Mouse (Mus musculus): ENCODE results near the gene Hook1. TPM values are rescaled to one million over a fixed set of nuclear protein-coding genes. Genes with fewer than 3 reads are reported as not detected.
"Not testable (repeated sequence)": the region's sequence is repeated elsewhere in the genome, so short reads cannot be mapped to it uniquely, and the experiment has no call there.

Gene Hook1
- polyA plus RNA-seq, 1 experiment from 2014 or later, result 13.0 TPM

DNA sequence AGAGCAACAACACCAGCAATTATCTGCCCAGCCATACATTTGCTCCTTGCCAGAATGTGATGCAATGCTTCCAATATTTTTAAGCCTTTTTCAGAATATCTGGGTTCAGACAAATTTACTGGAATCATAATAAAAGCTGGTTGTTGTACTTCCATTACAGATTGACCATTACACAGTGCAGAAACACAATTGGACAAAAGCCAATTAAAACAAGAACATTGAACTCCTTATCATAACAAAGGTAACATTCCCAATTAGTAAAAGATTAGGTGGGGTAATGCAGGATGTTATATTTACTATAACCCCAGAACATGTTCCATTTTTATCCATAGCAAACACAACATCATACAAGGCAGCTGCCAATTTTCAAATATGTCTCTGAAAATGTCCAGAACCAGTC is 13.7 kb upstream of the Hook1 start:
- no peaks in the 10 kb centered on the region for H3K27me3 ChIP-seq (ENCODE audit: control insufficient read depth, insufficient read depth, low read length)
- no peaks in the 10 kb centered on the region for H3K9me3 ChIP-seq (ENCODE audit: control insufficient read depth, low read length)
- H3K9ac ChIP-seq (ENCODE audit: low read length), result no peak overlapping the region
- no peaks in the 10 kb centered on the region for H3K36me3 ChIP-seq (ENCODE audit: control insufficient read depth, insufficient read depth, low read length)
- TF ChIP-seq EP300 (optimal IDR thresholded peaks at IDR 0.05) (no peak), CTCF (IDR thresholded peaks at IDR 0.05; ENCODE audit: low read depth) (no peak)
- H3K27ac ChIP-seq (replicated peaks), result no peak overlapping the region
- no peak for DNase-seq (ENCODE audit: low spot score)
- H3K4me3 ChIP-seq (ENCODE audit: low read depth, low read length), result no peak overlapping the region
- no peak overlapping the region for H3K4me2 ChIP-seq (replicated peaks; ENCODE audit: low read depth)
- ATAC-seq (ENCODE audit: low FRiP score, low TSS enrichment), result no peak
- no peaks in the 10 kb centered on the region for H3K4me1 ChIP-seq (replicated peaks; ENCODE audit: control insufficient read depth, insufficient read depth)

DNA sequence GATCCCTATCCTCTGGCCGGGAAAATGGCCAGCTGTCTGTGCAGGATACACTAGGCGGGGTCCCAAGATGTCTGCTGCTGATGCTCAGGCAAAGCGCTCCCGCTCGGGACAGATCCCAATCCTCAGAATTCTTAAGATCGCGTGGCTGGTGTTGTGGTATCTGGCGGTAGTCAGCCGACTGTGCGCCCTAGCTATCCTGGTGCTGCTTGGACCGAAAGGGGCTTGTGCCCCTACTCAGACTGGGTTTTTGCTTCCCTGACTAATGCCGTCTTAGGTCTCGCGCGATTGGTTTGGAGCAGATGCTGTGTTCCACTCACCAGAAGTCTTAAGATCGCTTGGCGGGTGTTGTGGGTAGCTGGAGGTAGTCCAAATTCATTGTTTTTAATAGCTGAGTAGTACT is 15.2 kb downstream of the Hook1 start:
- DNase-seq (ENCODE audit: low spot score); H3K4me1 ChIP-seq (replicated peaks; ENCODE audit: control insufficient read depth, insufficient read depth); H3K4me2 ChIP-seq (replicated peaks; ENCODE audit: low read depth); H3K36me3 ChIP-seq (ENCODE audit: control insufficient read depth, insufficient read depth, low read length); H3K27me3 ChIP-seq (ENCODE audit: control insufficient read depth, insufficient read depth, low read length); H3K9me3 ChIP-seq (ENCODE audit: control insufficient read depth, low read length); ATAC-seq (ENCODE audit: low FRiP score, low TSS enrichment); H3K9ac ChIP-seq (ENCODE audit: low read length); H3K4me3 ChIP-seq (ENCODE audit: low read depth, low read length); H3K27ac ChIP-seq (replicated peaks): not testable (repeated sequence)
- WGBS, result 93% methylated on average over 17 of the region's 17 CpGs

DNA sequence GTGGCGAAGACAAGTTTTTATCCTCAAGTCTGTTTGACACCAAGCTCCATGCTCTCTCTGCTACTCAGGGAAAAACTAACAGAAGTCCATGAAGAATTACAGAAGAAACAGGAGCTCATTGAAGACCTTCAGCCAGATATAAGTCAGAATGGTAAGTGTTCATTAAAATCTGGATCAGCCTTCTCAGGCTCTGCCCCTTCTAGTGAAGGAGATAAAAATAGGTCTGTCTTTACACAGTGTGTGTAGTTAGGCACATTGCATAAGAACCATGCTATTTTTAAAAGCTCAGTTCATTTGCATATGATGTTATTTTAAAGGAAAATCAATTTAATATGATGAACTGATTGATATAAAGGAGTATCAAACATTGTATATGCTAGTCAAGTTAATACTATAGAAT is 49.8 kb downstream of the Hook1 start:
- no peak for TF ChIP-seq EP300 (optimal IDR thresholded peaks at IDR 0.05)
- no peak for TF ChIP-seq CTCF (IDR thresholded peaks at IDR 0.05; ENCODE audit: low read depth)
- no peak overlapping the region for H3K4me2 ChIP-seq (replicated peaks; ENCODE audit: low read depth)
- 100% methylated on average over 1 of the region's 1 CpGs for WGBS
- H3K36me3 ChIP-seq (ENCODE audit: control insufficient read depth, insufficient read depth, low read length), result no peaks in the 10 kb centered on the region
- ATAC-seq (ENCODE audit: low FRiP score, low TSS enrichment), result no peak
- H3K9me3 ChIP-seq (ENCODE audit: control insufficient read depth, low read length), result no peaks in the 10 kb centered on the region
- H3K9ac ChIP-seq (ENCODE audit: low read length), result no peak overlapping the region
- H3K4me3 ChIP-seq (ENCODE audit: low read depth, low read length), result no peak overlapping the region
- H3K27ac ChIP-seq (replicated peaks), result no peak overlapping the region
- no peaks in the 10 kb centered on the region for H3K4me1 ChIP-seq (replicated peaks; ENCODE audit: control insufficient read depth, insufficient read depth)
- H3K27me3 ChIP-seq (ENCODE audit: control insufficient read depth, insufficient read depth, low read length), result no peaks in the 10 kb centered on the region
- DNase-seq (ENCODE audit: low spot score), result no peak

DNA sequence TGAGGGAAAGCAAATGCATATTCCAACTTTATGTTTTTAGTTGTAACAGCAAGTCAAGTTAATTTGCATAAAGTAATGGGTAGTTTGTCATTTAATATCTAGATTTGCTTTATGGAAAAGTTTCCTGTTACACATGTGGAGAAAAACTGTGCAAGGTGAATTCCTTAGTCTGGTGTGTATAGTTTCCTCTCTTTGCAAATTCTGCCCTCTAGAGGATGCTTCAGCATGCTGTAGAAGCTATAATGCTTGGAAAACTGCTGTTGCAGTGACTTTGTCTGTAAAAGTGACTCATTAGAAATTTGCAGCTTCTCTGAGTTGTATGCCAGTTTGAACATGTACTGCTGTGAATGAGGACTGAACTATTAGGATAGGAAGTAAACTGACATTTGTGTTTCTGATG is 55.8 kb downstream of the Hook1 start:
- no peak overlapping the region for H3K9ac ChIP-seq (ENCODE audit: low read length)
- no peaks in the 10 kb centered on the region for H3K27me3 ChIP-seq (ENCODE audit: control insufficient read depth, insufficient read depth, low read length)
- no peaks in the 10 kb centered on the region for H3K9me3 ChIP-seq (ENCODE audit: control insufficient read depth, low read length)
- no peak overlapping the region for H3K4me2 ChIP-seq (replicated peaks; ENCODE audit: low read depth)
- ATAC-seq (ENCODE audit: low FRiP score, low TSS enrichment) (no peak), DNase-seq (ENCODE audit: low spot score) (no peak)
- TF ChIP-seq CTCF (IDR thresholded peaks at IDR 0.05; ENCODE audit: low read depth), result peak; percentile 76
- no peak for TF ChIP-seq EP300 (optimal IDR thresholded peaks at IDR 0.05)
- no peaks in the 10 kb centered on the region for H3K4me1 ChIP-seq (replicated peaks; ENCODE audit: control insufficient read depth, insufficient read depth)
- no peak overlapping the region for H3K27ac ChIP-seq (replicated peaks)
- H3K4me3 ChIP-seq (ENCODE audit: low read depth, low read length), result no peak overlapping the region
- no peaks in the 10 kb centered on the region for H3K36me3 ChIP-seq (ENCODE audit: control insufficient read depth, insufficient read depth, low read length)

DNA sequence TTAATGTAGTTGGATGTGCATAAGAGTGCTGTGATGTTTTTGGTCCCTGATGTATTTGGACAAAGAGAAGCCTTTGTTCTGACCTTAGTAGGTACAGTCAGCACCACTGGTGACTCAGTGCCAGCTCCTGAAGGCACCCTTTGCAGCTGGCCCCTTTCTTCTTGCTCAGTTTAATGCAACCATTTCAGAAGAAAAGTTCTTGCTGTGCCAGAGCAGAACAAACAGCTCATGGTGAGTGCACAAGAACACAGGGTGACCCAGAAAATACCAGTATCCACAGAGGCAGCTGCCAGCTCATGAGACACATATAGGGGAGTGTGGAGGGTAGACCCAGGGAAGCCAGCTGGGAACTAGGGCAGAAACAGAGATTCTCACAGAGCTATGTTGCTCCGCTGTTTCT is 61.4 kb downstream of the Hook1 start:
- Histone ChIP-seq H3K4me1 (replicated peaks; ENCODE audit: control insufficient read depth, insufficient read depth) (no peaks in the 10 kb centered on the region), H3K4me3 (ENCODE audit: low read depth, low read length) (no peak overlapping the region), H3K27ac (replicated peaks) (no peak overlapping the region), H3K36me3 (ENCODE audit: control insufficient read depth, insufficient read depth, low read length) (no peaks in the 10 kb centered on the region), H3K9me3 (ENCODE audit: control insufficient read depth, low read length) (no peaks in the 10 kb centered on the region), H3K9ac (ENCODE audit: low read length) (no peak overlapping the region), H3K27me3 (ENCODE audit: control insufficient read depth, insufficient read depth, low read length) (no peaks in the 10 kb centered on the region), H3K4me2 (replicated peaks; ENCODE audit: low read depth) (no peak overlapping the region)
- 90% methylated on average over 1 of the region's 1 CpGs for WGBS
- TF ChIP-seq EP300 (optimal IDR thresholded peaks at IDR 0.05) (no peak), CTCF (IDR thresholded peaks at IDR 0.05; ENCODE audit: low read depth) (no peak)
- DNase-seq (ENCODE audit: low spot score) (no peak), ATAC-seq (ENCODE audit: low FRiP score, low TSS enrichment) (no peak)

DNA sequence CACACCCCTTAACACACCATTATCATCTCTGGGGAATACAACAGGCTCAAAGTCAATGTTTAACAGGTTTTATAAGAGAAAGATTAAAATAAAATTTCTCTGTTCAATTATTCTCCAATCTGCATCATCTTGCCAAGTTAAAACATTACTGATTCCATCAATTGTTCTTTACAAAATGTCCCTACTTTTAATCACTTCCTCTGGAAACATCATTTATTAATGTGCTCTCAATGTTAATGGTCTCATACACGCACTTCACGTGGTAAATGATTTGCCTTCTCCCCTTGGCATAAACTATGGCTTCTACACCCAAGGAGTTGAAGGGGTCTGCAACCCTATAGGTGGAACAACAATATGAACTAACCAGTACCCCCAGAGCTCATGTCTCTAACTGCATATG is 93.1 kb downstream of the Hook1 start:
- Histone ChIP-seq H3K36me3 (ENCODE audit: control insufficient read depth, insufficient read depth, low read length) (no peaks in the 10 kb centered on the region), H3K4me2 (replicated peaks; ENCODE audit: low read depth) (no peak overlapping the region), H3K9ac (ENCODE audit: low read length) (no peak overlapping the region), H3K27ac (replicated peaks) (no peak overlapping the region), H3K27me3 (ENCODE audit: control insufficient read depth, insufficient read depth, low read length) (no peaks in the 10 kb centered on the region), H3K4me1 (replicated peaks; ENCODE audit: control insufficient read depth, insufficient read depth) (no peaks in the 10 kb centered on the region), H3K4me3 (ENCODE audit: low read depth, low read length) (no peak overlapping the region), H3K9me3 (ENCODE audit: control insufficient read depth, low read length) (no peaks in the 10 kb centered on the region)
- TF ChIP-seq EP300 (optimal IDR thresholded peaks at IDR 0.05) (no peak), CTCF (IDR thresholded peaks at IDR 0.05; ENCODE audit: low read depth) (no peak)
- ATAC-seq (ENCODE audit: low FRiP score, low TSS enrichment) (no peak), DNase-seq (ENCODE audit: low spot score) (no peak)
- 76% methylated on average over 2 of the region's 2 CpGs for WGBS
